8 mouse cellular contexts compared by ENCODE assay signal in genomic region chr2:178513636-178514071, GRCm38 (mm10).
DNase-seq lines count a peak whose midpoint lies in the region; ATAC-seq lines count a peak whose summit lies in the region.
"Had no signal": no experiment of that assay in that cellular context is flagged by ENCODE, and none has a peak within 500 bp of the region (broad histone marks: within the 10 kb centered on the region; RNA-seq: fewer than 3 reads in every experiment).

No protein-coding gene starts in this region.

- H3K27me3 ChIP-seq in midbrain, embryonic 14.5 days (ENCODE audit: control insufficient read depth, insufficient read depth, low read length) = no peaks in the 10 kb centered on the region
- H3K27me3 ChIP-seq in midbrain, embryonic 13.5 days = no peaks in the 10 kb centered on the region
- H3K27me3 ChIP-seq in embryonic facial prominence, embryonic 10.5 days (replicated peaks; ENCODE audit: low read depth, poor library complexity, severe bottlenecking) = 0 out of 2 replicates have a peak, but pooled peaks cover 8% of the 10 kb centered on the region
- H3K27me3 ChIP-seq in hindbrain, embryonic 16.5 days (replicated peaks; ENCODE audit: control insufficient read depth, insufficient read depth, low read length) = no peaks in the 10 kb centered on the region

- ATAC-seq in midbrain, embryonic 14.5 days (ENCODE audit: low FRiP score, low TSS enrichment) = 0 out of 2 replicates have a peak, but pooled peaks have one; percentile 32
- no peak for ATAC-seq in midbrain, embryonic 13.5 days
- ATAC-seq in hindbrain, embryonic 16.5 days = peak; percentile 86

- H3K4me3 ChIP-seq in midbrain, embryonic 14.5 days (replicated peaks; ENCODE audit: low read depth, low read length) = no peak overlapping the region
- H3K4me3 ChIP-seq in midbrain, embryonic 13.5 days (replicated peaks) = no peak overlapping the region
- H3K4me3 ChIP-seq in embryonic facial prominence, embryonic 10.5 days = no peak overlapping the region
- H3K4me3 ChIP-seq in hindbrain, embryonic 16.5 days (ENCODE audit: low read length) = no peak overlapping the region

- peak overlapping the region; percentile 55; the same call in 1 of the 2 replicates for H3K27ac ChIP-seq in midbrain, embryonic 14.5 days (replicated peaks; ENCODE audit: low read depth, low read length)
- H3K27ac ChIP-seq in midbrain, embryonic 13.5 days = no peak overlapping the region
- peak overlapping the region; percentile 66 for H3K27ac ChIP-seq in embryonic facial prominence, embryonic 10.5 days (replicated peaks)
- H3K27ac ChIP-seq in hindbrain, embryonic 16.5 days (ENCODE audit: low read depth, low read length) = peak overlapping the region; percentile 9
- H3K27ac ChIP-seq: liver, embryonic 14.5 days had no signal

- H3K9ac ChIP-seq in midbrain, embryonic 14.5 days (replicated peaks; ENCODE audit: low read length) = no peak overlapping the region
- H3K9ac ChIP-seq in midbrain, embryonic 13.5 days (replicated peaks) = no peak overlapping the region
- peak overlapping the region; percentile 28; the same call in 1 of the 2 replicates for H3K9ac ChIP-seq in hindbrain, embryonic 16.5 days (ENCODE audit: low read depth, low read length)
- H3K9ac ChIP-seq: liver, embryonic 14.5 days had no signal

- 64% methylated on average over 16 of the region's 16 CpGs for WGBS in midbrain, embryonic 14.5 days
- WGBS in midbrain, embryonic 13.5 days = 69% methylated on average over 16 of the region's 16 CpGs
- WGBS in embryonic facial prominence, embryonic 10.5 days = 61% methylated on average over 16 of the region's 16 CpGs
- 35% methylated on average over 16 of the region's 16 CpGs for WGBS in hindbrain, embryonic 16.5 days

- H3K4me2 ChIP-seq in midbrain, embryonic 14.5 days (ENCODE audit: low read length) = no peak overlapping the region
- H3K4me2 ChIP-seq in midbrain, embryonic 13.5 days (replicated peaks) = no peak overlapping the region
- H3K4me2 ChIP-seq in hindbrain, embryonic 16.5 days (ENCODE audit: low read length) = peak overlapping the region; percentile 18; the same call in 1 of the 2 replicates

- H3K36me3 ChIP-seq in midbrain, embryonic 14.5 days (ENCODE audit: control insufficient read depth, insufficient read depth, low read length) = no peaks in the 10 kb centered on the region
- H3K36me3 ChIP-seq in midbrain, embryonic 13.5 days = no peaks in the 10 kb centered on the region
- no peaks in the 10 kb centered on the region for H3K36me3 ChIP-seq in embryonic facial prominence, embryonic 10.5 days (replicated peaks)
- no peaks in the 10 kb centered on the region for H3K36me3 ChIP-seq in hindbrain, embryonic 16.5 days (ENCODE audit: control insufficient read depth, insufficient read depth, low read length)

- no peaks in the 10 kb centered on the region for H3K4me1 ChIP-seq in midbrain, embryonic 14.5 days (ENCODE audit: control insufficient read depth, insufficient read depth, low read length)
- H3K4me1 ChIP-seq in midbrain, embryonic 13.5 days (replicated peaks) = no peaks in the 10 kb centered on the region
- H3K4me1 ChIP-seq in embryonic facial prominence, embryonic 10.5 days = peaks cover 42% of the 10 kb centered on the region
- H3K4me1 ChIP-seq in hindbrain, embryonic 16.5 days (ENCODE audit: control insufficient read depth, insufficient read depth, low read depth, low read length) = peaks cover 7% of the 10 kb centered on the region; the same call in 1 of the 2 replicates

- H3K9me3 ChIP-seq in midbrain, embryonic 14.5 days (ENCODE audit: control insufficient read depth, low read length) = no peaks in the 10 kb centered on the region
- H3K9me3 ChIP-seq in midbrain, embryonic 13.5 days = no peaks in the 10 kb centered on the region
- no peaks in the 10 kb centered on the region for H3K9me3 ChIP-seq in embryonic facial prominence, embryonic 10.5 days
- no peaks in the 10 kb centered on the region for H3K9me3 ChIP-seq in hindbrain, embryonic 16.5 days (ENCODE audit: control insufficient read depth, low read length)

- peak; percentile 55 for DNase-seq in midbrain, embryonic 14.5 days
- DNase-seq in embryonic facial prominence, embryonic 10.5 days (ENCODE audit: low spot score) = peak; percentile 68
- peak; percentile 22 for DNase-seq in right cerebral cortex, adult 18-20 months
- no peak for DNase-seq in ovary, postnatal 10 days (ENCODE audit: low spot score)
- DNase-seq in liver = no peak

Comparison
In these comparisons a context has a peak if more than half of its experiments do, and no peak if none do; other contexts are left out.
1. DNase-seq: peak in midbrain, embryonic 14.5 days (single experiment), embryonic facial prominence, embryonic 10.5 days (single experiment) and right cerebral cortex, adult 18-20 months (single experiment); none in ovary, postnatal 10 days (single experiment) and liver (single experiment).